Mouse (Mus musculus) lung, postnatal 0 days (tissue): Measurements from ENCODE around the gene Sfpq.
"Not testable (repeated sequence)": the region's sequence is repeated elsewhere in the genome, so short reads cannot be mapped to it uniquely, and the experiment has no call there.

Experiments used
- CTCF ChIP-seq: IDR thresholded peaks from 2 replicates; pipeline ENCODE4 v1.5.1; 2016; ENCODE audit warnings: antibody characterized with exemption, mild to moderate bottlenecking
- EP300 ChIP-seq: IDR thresholded peaks from 2 replicates; pipeline ENCODE4 v1.6.1; 2016; ENCODE audit warnings: antibody characterized with exemption, mild to moderate bottlenecking, control low read depth

DNA sequence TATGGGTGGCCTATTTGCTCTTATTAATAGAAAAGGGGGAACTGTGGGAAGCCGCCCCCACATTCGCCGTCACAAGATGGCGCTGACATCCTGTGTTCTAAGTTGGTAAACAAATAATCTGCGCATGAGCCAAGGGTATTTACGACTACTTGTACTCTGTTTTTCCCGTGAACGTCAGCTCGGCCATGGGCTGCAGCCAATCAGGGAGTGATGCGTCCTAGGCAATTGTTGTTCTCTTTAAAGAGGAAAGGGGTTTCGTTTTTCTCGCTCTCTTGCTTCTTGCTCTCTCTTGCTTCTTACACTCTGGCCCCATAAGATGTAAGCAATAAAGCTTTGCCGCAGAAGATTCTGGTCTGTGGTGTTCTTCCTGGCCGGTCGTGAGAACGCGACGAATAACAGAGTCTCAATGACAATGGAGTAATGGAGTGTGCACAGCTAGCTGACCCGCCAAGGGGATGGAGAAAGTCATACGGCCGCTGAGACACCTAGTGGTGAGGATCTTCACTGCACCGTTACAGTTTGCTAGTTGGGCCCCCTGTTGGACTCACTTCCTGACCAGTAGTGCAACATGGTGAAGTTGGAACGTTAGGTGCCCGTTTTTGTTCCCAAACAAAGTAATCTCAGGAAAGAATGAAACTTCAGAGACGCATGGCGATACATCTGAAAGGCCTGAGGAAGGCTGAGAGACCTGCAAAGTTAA lies 5.7 kb upstream of the Sfpq start:
- peak; percentile 96 for TF ChIP-seq CTCF
- TF ChIP-seq EP300: not testable (repeated sequence)
